Mouse (Mus musculus) heart, adult 10 weeks (tissue): ENCODE data around the gene Tbc1d15. TPM values are rescaled to one million over a fixed set of nuclear protein-coding genes. Genes with fewer than 3 reads are reported as not detected.

Experiments used
- polyA plus RNA-seq: library from polyadenylated mRNA; stranded (reverse); fragments of 350-450 nt; fragmentation: Illumina TruSeq; extraction: RNeasy Lipid Tissue Mini Kit (QIAGEN cat#74804); gene quantifications from one replicate; pipeline ENCODE4 v1.2.3, GENCODE M21; 2014; ENCODE audit warnings: low read depth, low replicate concordance

Gene Tbc1d15
- polyA plus RNA-seq: 34.7 TPM

DNA sequence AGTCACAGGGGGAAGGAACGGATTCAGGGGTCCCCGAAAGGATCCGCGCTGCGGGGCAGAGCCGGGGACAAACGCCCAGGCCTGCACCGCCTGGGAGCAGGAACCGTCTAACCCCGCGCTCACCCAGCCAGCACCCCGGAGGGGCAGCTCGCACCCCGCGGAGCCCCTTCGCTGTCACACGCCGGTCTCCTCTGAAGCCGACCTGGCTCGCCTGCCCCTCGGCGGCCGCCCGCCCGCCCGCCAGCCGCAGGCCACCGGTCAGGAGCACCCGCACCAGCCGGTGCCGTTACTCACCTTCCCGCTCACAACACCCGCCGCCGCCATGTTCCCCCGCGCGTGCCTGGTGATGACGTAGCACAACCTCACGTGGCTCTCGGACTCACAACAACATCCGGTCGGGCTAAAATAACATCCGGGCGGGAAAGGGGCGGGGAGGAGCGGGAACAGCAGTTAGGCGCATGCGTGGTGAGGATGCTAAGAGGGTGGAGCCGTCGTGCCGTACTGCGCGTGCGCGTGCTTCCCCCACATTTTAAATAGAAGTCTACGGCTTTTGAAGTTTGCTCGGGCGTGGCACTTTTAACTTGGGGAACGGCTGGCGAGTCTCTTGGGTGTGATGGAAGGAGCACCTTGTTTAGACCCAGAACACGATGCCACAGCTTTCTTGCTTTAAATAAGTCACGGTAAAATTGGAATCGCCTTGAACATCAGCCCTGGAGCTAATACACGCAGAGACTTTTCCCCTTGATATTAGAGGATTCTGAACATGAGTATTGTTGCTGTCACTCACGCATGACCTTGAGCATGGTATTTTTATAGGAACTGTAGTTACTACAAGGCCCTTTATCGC lies at the start of gene Tbc1d15:
TSS of gene Tbc1d15 (minus strand) at position 380 of the 847 bp plus-strand sequence.

DNA sequence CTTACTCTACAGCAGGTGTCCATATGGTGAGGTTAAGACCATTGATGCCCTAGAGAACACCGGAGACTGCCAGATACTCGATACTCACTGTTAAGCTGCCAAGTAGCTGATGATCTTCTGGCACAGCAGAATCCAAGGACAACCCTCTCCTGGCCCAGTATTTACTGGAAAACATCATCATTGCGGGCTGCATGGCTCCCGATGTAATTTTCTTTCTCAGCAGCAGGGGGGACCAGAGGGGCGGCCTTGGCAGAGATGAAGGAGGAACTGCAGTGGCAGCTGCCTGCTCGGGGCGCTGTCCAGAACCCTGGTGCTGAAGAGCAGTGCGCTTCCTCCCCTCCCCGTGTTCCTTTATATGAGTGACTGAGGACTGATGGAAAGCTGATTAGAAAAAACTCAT lies 66.6 kb downstream of the Tbc1d15 start, which contains the start of gene Tph2:
TSS of gene Tph2 (minus strand) at position 326 of the 400 bp plus-strand sequence.

Other genes starting within 250 kb of the Tbc1d15 start
- gene Tph2, start 66.4 kb downstream of the Tbc1d15 start, polyA plus RNA-seq: not detected
- gene Rab21, start 64.1 kb upstream of the Tbc1d15 start, polyA plus RNA-seq: 59.4 TPM
- gene Tmem19, start 111.0 kb upstream of the Tbc1d15 start, polyA plus RNA-seq: 11.9 TPM
- gene Thap2, start 133.0 kb upstream of the Tbc1d15 start, polyA plus RNA-seq: 9.0 TPM
- 28.4 TPM for gene Zfc3h1, start 133.5 kb upstream of the Tbc1d15 start, polyA plus RNA-seq